Mouse (Mus musculus) ES-E14 (cell line): ENCODE results near the gene Zcchc2. TPM values are rescaled to one million over a fixed set of nuclear protein-coding genes. Genes with fewer than 3 reads are reported as not detected.

ENCODE experiments used
- DNase-seq: peaks from one replicate; pipeline ENCODE4 v3.0.0-alpha.2; 2013; ENCODE audit warnings: low read depth, low spot score
- H3K27ac ChIP-seq: 2 replicates; pipeline ENCODE4 v1.5.1; 2012; ENCODE audit warnings: low read depth, mild to moderate bottlenecking, low read length, moderate library complexity, mixed read lengths; ENCODE audit not compliant: poor library complexity, insufficient read depth, severe bottlenecking
- H3K36me3 ChIP-seq: 2 replicates; pipeline ENCODE4 v1.6.1; 2012; ENCODE audit warnings: mild to moderate bottlenecking, low read length, moderate library complexity, mixed read lengths; ENCODE audit not compliant: control insufficient read depth, poor library complexity, insufficient read depth, severe bottlenecking
- H3K4me1 ChIP-seq, 2 experiments: fragments of 150-350 bp in 1 of 2; sonication (generic) in 1 of 2; 2 replicates each; pipeline ENCODE4 v1.6.1; 2012; ENCODE audit warnings: low read length in 2 of 2, mild to moderate bottlenecking in 1 of 2, mixed read lengths in 1 of 2; ENCODE audit not compliant: control insufficient read depth in 2 of 2, insufficient read depth in 2 of 2, poor library complexity in 1 of 2
- H3K4me3 ChIP-seq, 2 experiments: fragments of 150-350 bp in 1 of 2; sonication (generic) in 1 of 2; 2 replicates each; pipeline ENCODE4 v1.5.1; 2012; ENCODE audit warnings: low read length in 2 of 2, low read depth in 1 of 2, mild to moderate bottlenecking in 1 of 2, mixed read lengths in 1 of 2; ENCODE audit not compliant: insufficient read depth in 1 of 2, poor library complexity in 1 of 2, severe bottlenecking in 1 of 2
- H3K9ac ChIP-seq: 2 replicates; pipeline ENCODE4 v1.6.1; 2012; ENCODE audit warnings: low read depth, mild to moderate bottlenecking, low read length, mixed read lengths; ENCODE audit not compliant: poor library complexity, insufficient read depth, severe bottlenecking
- H3K9me3 ChIP-seq: fragments of 150-350 bp; sonication (generic); 2 replicates; pipeline ENCODE4 v1.6.1; 2012; ENCODE audit warnings: low read depth, mild to moderate bottlenecking, low read length; ENCODE audit not compliant: control insufficient read depth, insufficient read depth
- CHD2 ChIP-seq: IDR thresholded peaks from 2 replicates; pipeline ENCODE4 v1.6.1; 2014; ENCODE audit warnings: mild to moderate bottlenecking, low read depth, low read length, inconsistent platforms
- HCFC1 ChIP-seq: IDR thresholded peaks from 2 replicates; pipeline ENCODE4 v1.6.1; 2012; ENCODE audit warnings: low read length, inconsistent platforms, borderline replicate concordance; ENCODE audit not compliant: insufficient read depth
- MAFK ChIP-seq: IDR thresholded peaks from 2 replicates; pipeline ENCODE4 v1.6.1; 2014; ENCODE audit warnings: mild to moderate bottlenecking, low read depth, low read length, inconsistent platforms; ENCODE audit not compliant: insufficient read depth
- ZC3H11A ChIP-seq: IDR thresholded peaks from 2 replicates; pipeline ENCODE4 v1.6.1; 2012; ENCODE audit warnings: low read depth, mild to moderate bottlenecking, inconsistent platforms, low read length, borderline replicate concordance
- ZNF384 ChIP-seq: IDR thresholded peaks from 2 replicates; pipeline ENCODE4 v1.6.1; 2012; ENCODE audit warnings: low read depth, low read length, inconsistent platforms
- in situ Hi-C, 2 experiments: fragments of 600-800 bp; cut with MboI; formaldehyde crosslinking; loops; one replicate each; pipeline ENCODE4 v1.15.1; 2025; ENCODE audit warnings: low sequenced_read_pairs in 2 of 2, inconsistent platforms in 1 of 2; ENCODE audit not compliant: unreplicated experiment in 2 of 2
- total RNA-seq: library from RNA; depleted of rRNA; stranded (reverse); fragments of 300-350 nt; gene quantifications from 2 replicates; pipeline ENCODE4 v1.2.3, GENCODE M21; 2012

Gene Zcchc2
- total RNA-seq, 1 experiment = 9.5 TPM

DNA sequence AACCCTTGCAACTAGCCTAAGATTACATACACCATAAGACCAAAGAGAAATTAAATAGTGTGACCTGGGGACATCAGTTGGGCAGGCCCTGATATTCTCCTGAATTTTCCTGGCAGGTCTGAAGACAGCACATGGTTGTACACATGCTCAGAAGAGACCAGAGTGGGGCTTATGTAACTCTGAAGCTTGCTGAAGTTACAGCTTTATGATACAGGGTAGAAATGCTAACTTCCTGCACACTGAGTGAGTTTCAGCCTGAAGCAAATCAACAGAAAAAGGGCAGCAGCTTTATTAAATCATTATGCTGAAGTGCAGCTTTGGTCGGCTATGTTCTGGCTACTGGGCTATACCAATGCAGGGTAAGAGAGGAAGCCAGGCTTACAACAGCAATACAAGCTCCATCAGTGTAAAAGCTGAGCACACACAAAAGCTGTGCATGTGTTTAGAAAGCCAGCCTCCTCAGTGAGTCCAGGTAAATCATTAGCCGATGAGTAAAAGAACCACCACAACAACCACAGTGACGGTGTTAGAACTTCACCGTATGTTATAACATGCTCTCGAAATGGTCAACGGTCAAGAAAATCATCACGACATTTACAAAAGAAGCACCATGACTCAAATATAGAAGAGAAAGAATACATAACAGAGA lies 12.6 kb upstream of the Zcchc2 start:
- DNase-seq = no peak
- H3K27ac ChIP-seq = no peak overlapping the region
- in situ Hi-C loops = no loop called here
- no peak overlapping the region for H3K4me3 ChIP-seq
- H3K36me3 ChIP-seq = no peaks in the 10 kb centered on the region
- no peak overlapping the region for H3K9ac ChIP-seq
- H3K4me1 ChIP-seq = no peaks in the 10 kb centered on the region
- H3K9me3 ChIP-seq = no peaks in the 10 kb centered on the region
- TF ChIP-seq MAFK = no peak
- no peak for TF ChIP-seq ZC3H11A
- TF ChIP-seq HCFC1 = no peak
- TF ChIP-seq ZNF384 = no peak
- no peak for TF ChIP-seq CHD2

DNA sequence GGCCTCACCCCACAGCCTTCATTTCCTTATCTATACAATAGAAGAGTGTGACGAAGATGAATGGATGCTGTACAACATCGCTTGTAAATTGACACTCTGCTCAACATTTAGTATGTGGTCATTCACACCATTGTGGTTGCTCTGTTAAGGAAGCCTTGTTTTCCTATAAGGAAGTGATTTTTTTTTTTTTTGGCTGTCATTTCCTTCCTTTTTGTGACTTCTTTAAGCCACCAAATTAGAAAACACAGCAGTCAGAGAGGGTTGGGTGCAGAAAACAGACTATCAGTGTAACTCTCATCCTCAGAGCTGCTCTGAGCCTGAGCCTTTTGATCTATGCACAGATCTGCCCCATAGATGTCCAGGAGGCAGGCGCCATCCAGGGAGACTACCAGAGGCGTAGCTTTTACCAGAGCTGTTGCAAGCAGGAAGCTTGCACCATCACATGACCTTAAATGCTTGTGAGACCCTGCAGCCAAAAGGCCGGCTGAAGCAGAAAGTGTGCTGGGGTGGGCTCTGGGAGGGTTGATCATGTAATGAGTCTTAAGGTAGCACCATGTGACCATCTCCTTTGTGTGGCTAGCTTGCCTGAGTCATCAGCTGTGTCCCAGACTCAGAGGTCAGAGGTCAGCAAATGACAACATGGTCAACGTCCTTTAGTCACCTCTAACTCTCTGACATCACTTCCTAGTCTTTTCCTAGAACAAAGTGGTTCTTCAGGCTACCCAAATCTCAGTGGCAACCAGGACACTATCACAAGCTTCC lies 9.2 kb upstream of the Zcchc2 start:
- no peak for DNase-seq
- no peak for TF ChIP-seq CHD2
- no peak for TF ChIP-seq MAFK
- TF ChIP-seq ZC3H11A = no peak
- no peak for TF ChIP-seq HCFC1
- no peak for TF ChIP-seq ZNF384
- in situ Hi-C loops = no loop called here

DNA sequence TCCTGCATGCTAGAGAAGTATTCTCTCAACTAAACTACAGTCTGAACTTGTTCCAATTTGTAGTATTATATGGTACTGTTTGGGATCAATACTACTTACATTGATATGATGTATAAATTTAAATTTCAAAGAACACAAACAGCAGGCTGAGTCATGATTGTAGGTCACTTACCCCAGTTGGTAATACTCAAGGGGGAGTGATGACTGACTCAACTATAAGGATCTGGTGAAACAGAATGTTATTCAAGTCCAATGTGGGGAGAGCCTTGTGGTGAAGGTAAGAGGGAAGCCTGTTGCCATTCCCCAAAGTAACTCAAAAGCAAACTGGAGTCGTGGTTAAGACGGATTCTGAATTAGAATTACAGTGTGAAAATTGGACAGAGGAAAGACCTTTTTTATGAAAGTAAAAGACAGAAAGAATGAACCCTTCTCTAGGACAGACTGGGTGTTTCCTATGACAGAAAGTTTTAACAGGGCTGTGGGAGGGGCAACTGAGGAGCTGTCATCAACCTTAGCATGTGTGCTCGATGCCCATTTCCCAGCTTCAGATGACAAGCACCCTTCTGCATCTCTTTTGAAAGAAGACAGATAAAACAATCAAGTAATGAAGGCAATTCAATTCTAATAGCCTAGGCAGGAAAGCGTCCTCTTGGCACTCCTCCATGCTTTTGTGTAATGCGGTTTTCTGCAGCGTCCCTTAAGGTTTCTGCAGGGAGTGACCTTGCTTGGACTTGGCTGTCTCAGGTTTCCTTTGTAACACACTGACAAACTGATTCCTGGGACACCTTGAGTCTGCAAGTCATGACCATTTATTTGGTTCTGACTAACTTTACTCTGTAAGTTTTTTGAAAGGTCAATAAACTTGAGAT lies 7.5 kb upstream of the Zcchc2 start:
- Histone ChIP-seq H3K9me3 (no peaks in the 10 kb centered on the region), H3K36me3 (no peaks in the 10 kb centered on the region), H3K27ac (no peak overlapping the region), H3K9ac (no peak overlapping the region), H3K4me1 (no peaks in the 10 kb centered on the region), H3K4me3 (no peak overlapping the region)
- no peak for DNase-seq
- TF ChIP-seq ZC3H11A (no peak), CHD2 (no peak)
- in situ Hi-C loops = no loop called here

More for the DNA sequence above, 9.2 kb upstream of the Zcchc2 start:
- Histone ChIP-seq H3K4me1 (no peaks in the 10 kb centered on the region), H3K9ac (no peak overlapping the region), H3K27ac (no peak overlapping the region), H3K4me3 (no peak overlapping the region), H3K36me3 (no peaks in the 10 kb centered on the region), H3K9me3 (no peaks in the 10 kb centered on the region)

DNA sequence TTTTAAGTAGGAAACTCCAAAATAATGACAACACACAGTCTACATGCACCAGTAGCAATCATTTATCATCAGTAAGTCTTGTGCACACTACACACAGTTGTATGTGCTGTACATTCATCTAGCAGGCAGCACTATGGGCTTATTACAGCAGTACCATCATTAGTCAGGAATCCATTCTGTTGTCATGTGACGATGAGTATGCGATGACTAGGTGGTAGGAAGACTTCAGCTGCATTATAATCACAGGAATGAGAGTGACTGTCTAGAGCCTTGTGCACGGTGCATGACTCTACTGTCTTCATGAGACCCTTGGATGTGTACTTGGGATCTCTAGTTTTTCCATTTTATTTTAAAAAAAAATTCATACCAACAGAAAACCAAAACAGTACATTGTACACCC lies 6.0 kb upstream of the Zcchc2 start:
- no peak overlapping the region for H3K4me3 ChIP-seq

More for the DNA sequence above, 6.0 kb upstream of the Zcchc2 start:
- Histone ChIP-seq H3K27ac (no peak overlapping the region), H3K36me3 (no peaks in the 10 kb centered on the region), H3K4me1 (no peaks in the 10 kb centered on the region), H3K9ac (no peak overlapping the region), H3K9me3 (no peaks in the 10 kb centered on the region)
- in situ Hi-C loops = no loop called here
- DNase-seq = no peak
- TF ChIP-seq CHD2 (no peak), MAFK (no peak), ZC3H11A (no peak), ZNF384 (no peak), HCFC1 (no peak)
